Mouse (Mus musculus): Measurements from ENCODE around the gene Exd2. TPM values are rescaled to one million over a fixed set of nuclear protein-coding genes. Genes with fewer than 3 reads are reported as not detected.

Exd2 gene
- polyA plus RNA-seq, 1 experiment from 2014 or later: 34.4 TPM

- ATAC-seq (ENCODE audit: insufficient number of reproducible peaks, insufficient read depth, low FRiP score, low read depth): no peak
- Histone ChIP-seq H3K27me3 (ENCODE audit: control insufficient read depth, insufficient read depth, low read length) (no peaks in the 10 kb centered on the region), H3K4me1 (ENCODE audit: control insufficient read depth, insufficient read depth, low read length) (0 out of 2 replicates have a peak, but pooled peaks cover 6% of the 10 kb centered on the region), H3K36me3 (ENCODE audit: control insufficient read depth, insufficient read depth, low read length) (no peaks in the 10 kb centered on the region), H3K9me3 (ENCODE audit: control insufficient read depth, low read depth, low read length) (no peaks in the 10 kb centered on the region), H3K4me2 (replicated peaks; ENCODE audit: low read depth, low read length) (no peak overlapping the region), H3K4me3 (ENCODE audit: low read depth, low read length) (no peak overlapping the region), H3K9ac (replicated peaks; ENCODE audit: low read depth, low read length) (no peak overlapping the region), H3K27ac (ENCODE audit: low read length) (no peak overlapping the region)
- WGBS: 29% methylated on average over 7 of the region's 7 CpGs
Observed at GRCm38 (mm10) chr12:80525513-80525912, 62.6 kb downstream of the Exd2 start.

- Histone ChIP-seq H3K4me3 (ENCODE audit: low read depth, low read length) (no peak overlapping the region), H3K4me2 (replicated peaks; ENCODE audit: low read depth, low read length) (no peak overlapping the region), H3K9ac (replicated peaks; ENCODE audit: low read depth, low read length) (no peak overlapping the region), H3K4me1 (ENCODE audit: control insufficient read depth, insufficient read depth, low read length) (0 out of 2 replicates have a peak, but pooled peaks cover 12% of the 10 kb centered on the region), H3K9me3 (ENCODE audit: control insufficient read depth, low read depth, low read length) (no peaks in the 10 kb centered on the region), H3K27ac (ENCODE audit: low read length) (no peak overlapping the region), H3K27me3 (ENCODE audit: control insufficient read depth, insufficient read depth, low read length) (no peaks in the 10 kb centered on the region), H3K36me3 (ENCODE audit: control insufficient read depth, insufficient read depth, low read length) (no peaks in the 10 kb centered on the region)
- ATAC-seq (ENCODE audit: insufficient number of reproducible peaks, insufficient read depth, low FRiP score, low read depth): no peak
- WGBS: 76% methylated on average over 2 of the region's 2 CpGs
Observed at GRCm38 (mm10) chr12:80526511-80526910, 63.6 kb downstream of the Exd2 start.

GRCm38 (mm10) chr12:80527727-80528389 lies 65.0 kb downstream of the Exd2 start:
- Histone ChIP-seq H3K27ac (ENCODE audit: low read length) (no peak overlapping the region), H3K9me3 (ENCODE audit: control insufficient read depth, low read depth, low read length) (no peaks in the 10 kb centered on the region), H3K27me3 (ENCODE audit: control insufficient read depth, insufficient read depth, low read length) (no peaks in the 10 kb centered on the region), H3K9ac (replicated peaks; ENCODE audit: low read depth, low read length) (no peak overlapping the region), H3K36me3 (ENCODE audit: control insufficient read depth, insufficient read depth, low read length) (no peaks in the 10 kb centered on the region), H3K4me2 (replicated peaks; ENCODE audit: low read depth, low read length) (no peak overlapping the region), H3K4me3 (ENCODE audit: low read depth, low read length) (no peak overlapping the region), H3K4me1 (ENCODE audit: control insufficient read depth, insufficient read depth, low read length) (0 out of 2 replicates have a peak, but pooled peaks cover 13% of the 10 kb centered on the region)
- WGBS: 80% methylated on average over 5 of the region's 5 CpGs
- no peak for ATAC-seq (ENCODE audit: insufficient number of reproducible peaks, insufficient read depth, low FRiP score, low read depth)

GRCm38 (mm10) chr12:80530052-80530451 lies 67.2 kb downstream of the Exd2 start:
- ATAC-seq (ENCODE audit: insufficient number of reproducible peaks, insufficient read depth, low FRiP score, low read depth): no peak
- no peak overlapping the region for H3K4me3 ChIP-seq (ENCODE audit: low read depth, low read length)
- no peak overlapping the region for H3K4me2 ChIP-seq (replicated peaks; ENCODE audit: low read depth, low read length)
- H3K9me3 ChIP-seq (ENCODE audit: control insufficient read depth, low read depth, low read length): no peaks in the 10 kb centered on the region
- WGBS: 55% methylated on average over 2 of the region's 2 CpGs
- no peaks in the 10 kb centered on the region for H3K27me3 ChIP-seq (ENCODE audit: control insufficient read depth, insufficient read depth, low read length)
- no peak overlapping the region for H3K9ac ChIP-seq (replicated peaks; ENCODE audit: low read depth, low read length)
- H3K4me1 ChIP-seq (ENCODE audit: control insufficient read depth, insufficient read depth, low read length): 0 out of 2 replicates have a peak, but pooled peaks cover 13% of the 10 kb centered on the region
- no peaks in the 10 kb centered on the region for H3K36me3 ChIP-seq (ENCODE audit: control insufficient read depth, insufficient read depth, low read length)
- no peak overlapping the region; the same call in 1 of the 2 replicates for H3K27ac ChIP-seq (ENCODE audit: low read length)

- no peak overlapping the region for H3K9ac ChIP-seq (replicated peaks; ENCODE audit: low read depth, low read length)
- no peak for ATAC-seq (ENCODE audit: insufficient number of reproducible peaks, insufficient read depth, low FRiP score, low read depth)
- H3K4me1 ChIP-seq (ENCODE audit: control insufficient read depth, insufficient read depth, low read length): 0 out of 2 replicates have a peak, but pooled peaks cover 8% of the 10 kb centered on the region
- 49% methylated on average over 6 of the region's 6 CpGs for WGBS
- H3K4me2 ChIP-seq (replicated peaks; ENCODE audit: low read depth, low read length): no peak overlapping the region
- no peaks in the 10 kb centered on the region for H3K9me3 ChIP-seq (ENCODE audit: control insufficient read depth, low read depth, low read length)
- H3K27ac ChIP-seq (ENCODE audit: low read length): no peak overlapping the region; the same call in 1 of the 2 replicates
- H3K36me3 ChIP-seq (ENCODE audit: control insufficient read depth, insufficient read depth, low read length): no peaks in the 10 kb centered on the region
- no peak overlapping the region for H3K4me3 ChIP-seq (ENCODE audit: low read depth, low read length)
- no peaks in the 10 kb centered on the region for H3K27me3 ChIP-seq (ENCODE audit: control insufficient read depth, insufficient read depth, low read length)
Observed at GRCm38 (mm10) chr12:80530630-80531029, 67.7 kb downstream of the Exd2 start.

GRCm38 (mm10) chr12:80531585-80531984 lies 68.7 kb downstream of the Exd2 start:
- no peak for ATAC-seq (ENCODE audit: insufficient number of reproducible peaks, insufficient read depth, low FRiP score, low read depth)
- H3K9me3 ChIP-seq (ENCODE audit: control insufficient read depth, low read depth, low read length): no peaks in the 10 kb centered on the region
- no peaks in the 10 kb centered on the region for H3K36me3 ChIP-seq (ENCODE audit: control insufficient read depth, insufficient read depth, low read length)
- no peaks in the 10 kb centered on the region for H3K27me3 ChIP-seq (ENCODE audit: control insufficient read depth, insufficient read depth, low read length)
- H3K9ac ChIP-seq (replicated peaks; ENCODE audit: low read depth, low read length): no peak overlapping the region
- H3K4me3 ChIP-seq (ENCODE audit: low read depth, low read length): no peak overlapping the region
- no peak overlapping the region for H3K4me2 ChIP-seq (replicated peaks; ENCODE audit: low read depth, low read length)
- 0 out of 2 replicates have a peak, but pooled peaks cover 8% of the 10 kb centered on the region for H3K4me1 ChIP-seq (ENCODE audit: control insufficient read depth, insufficient read depth, low read length)
- H3K27ac ChIP-seq (ENCODE audit: low read length): no peak overlapping the region
- WGBS: 73% methylated on average over 10 of the region's 10 CpGs

GRCm38 (mm10) chr12:80533876-80534275 lies 71.0 kb downstream of the Exd2 start:
- no peaks in the 10 kb centered on the region for H3K9me3 ChIP-seq (ENCODE audit: control insufficient read depth, low read depth, low read length)
- no peak for ATAC-seq (ENCODE audit: insufficient number of reproducible peaks, insufficient read depth, low FRiP score, low read depth)
- no peak overlapping the region for H3K9ac ChIP-seq (replicated peaks; ENCODE audit: low read depth, low read length)
- no peaks in the 10 kb centered on the region for H3K27me3 ChIP-seq (ENCODE audit: control insufficient read depth, insufficient read depth, low read length)
- H3K4me1 ChIP-seq (ENCODE audit: control insufficient read depth, insufficient read depth, low read length): peaks cover 16% of the 10 kb centered on the region; the same call in 1 of the 2 replicates
- H3K36me3 ChIP-seq (ENCODE audit: control insufficient read depth, insufficient read depth, low read length): no peaks in the 10 kb centered on the region
- no peak overlapping the region for H3K27ac ChIP-seq (ENCODE audit: low read length)
- no peak overlapping the region for H3K4me2 ChIP-seq (replicated peaks; ENCODE audit: low read depth, low read length)
- H3K4me3 ChIP-seq (ENCODE audit: low read depth, low read length): no peak overlapping the region
- 78% methylated on average over 2 of the region's 2 CpGs for WGBS

GRCm38 (mm10) chr12:80537313-80537712 lies 74.4 kb downstream of the Exd2 start:
- 82% methylated on average over 2 of the region's 2 CpGs for WGBS

More at GRCm38 (mm10) chr12:80537313-80537712, 74.4 kb downstream of the Exd2 start:
- Histone ChIP-seq H3K36me3 (ENCODE audit: control insufficient read depth, insufficient read depth, low read length) (no peaks in the 10 kb centered on the region), H3K4me2 (replicated peaks; ENCODE audit: low read depth, low read length) (no peak overlapping the region), H3K4me1 (ENCODE audit: control insufficient read depth, insufficient read depth, low read length) (peaks cover 9% of the 10 kb centered on the region; the same call in 1 of the 2 replicates), H3K9me3 (ENCODE audit: control insufficient read depth, low read depth, low read length) (no peaks in the 10 kb centered on the region), H3K27ac (ENCODE audit: low read length) (no peak overlapping the region), H3K9ac (replicated peaks; ENCODE audit: low read depth, low read length) (no peak overlapping the region), H3K27me3 (ENCODE audit: control insufficient read depth, insufficient read depth, low read length) (no peaks in the 10 kb centered on the region), H3K4me3 (ENCODE audit: low read depth, low read length) (no peak overlapping the region)
- no peak for ATAC-seq (ENCODE audit: insufficient number of reproducible peaks, insufficient read depth, low FRiP score, low read depth)
